Mouse (Mus musculus): Measurements from ENCODE around the gene Trim58. TPM values are rescaled to one million over a fixed set of nuclear protein-coding genes. Genes with fewer than 3 reads are reported as not detected.
A peak's percentile ranks its signal among the peaks of the same experiment; 100 is the strongest.

Trim58 gene
- polyA plus RNA-seq (2015; fragmentation: Nextera tagmentation; extraction: Ambion mirVana), result 0.10 and 0.13 TPM in 2 replicates

GRCm38 (mm10) chr11:58640272-58640867 lies at the start of gene Trim58:
TSS of gene Trim58 (plus strand) at chr11:58640465.
- peaks cover 10% of the 10 kb centered on the region for H3K4me1 ChIP-seq
- H3K36me3 ChIP-seq (replicated peaks), result no peaks in the 10 kb centered on the region
- H3K9me3 ChIP-seq, result no peaks in the 10 kb centered on the region
- H3K9ac ChIP-seq, result peak within 1 kb of the TSS; percentile 50
- H3K27ac ChIP-seq, result no peak within 1 kb of the TSS
- peak within 1 kb of the TSS; percentile 99 for H3K4me2 ChIP-seq
- H3K27me3 ChIP-seq (replicated peaks), result peaks cover 12% of the 10 kb centered on the region; the same call in 1 of the 2 replicates
- peak within 1 kb of the TSS; percentile 47 for H3K4me3 ChIP-seq
- ATAC-seq (replicated peaks), result 0 out of 2 replicates have a peak, but pooled peaks have one; percentile 30
- WGBS, result 2% methylated on average over 34 of the region's 34 CpGs

- H3K9me3 ChIP-seq, result no peaks in the 10 kb centered on the region
- H3K36me3 ChIP-seq (replicated peaks), result no peaks in the 10 kb centered on the region
- no peak within 1 kb of the TSS for H3K4me3 ChIP-seq
- H3K27me3 ChIP-seq (replicated peaks), result no peaks in the 10 kb centered on the region
- no peak for ATAC-seq (replicated peaks)
- WGBS, result 85% methylated on average over 6 of the region's 6 CpGs
- no peak within 1 kb of the TSS for H3K27ac ChIP-seq
- no peak within 1 kb of the TSS for H3K9ac ChIP-seq
- H3K4me2 ChIP-seq, result no peak within 1 kb of the TSS
- H3K4me1 ChIP-seq, result no peaks in the 10 kb centered on the region
Observed at GRCm38 (mm10) chr11:58594814-58595213, 45.5 kb upstream of the Trim58 start, which contains the start of gene Olfr324. TSS of gene Olfr324 (plus strand) at chr11:58595114.

- Histone ChIP-seq H3K9ac (no peak overlapping the region), H3K27me3 (replicated peaks) (no peaks in the 10 kb centered on the region), H3K27ac (no peak overlapping the region), H3K36me3 (replicated peaks) (no peaks in the 10 kb centered on the region), H3K9me3 (no peaks in the 10 kb centered on the region), H3K4me1 (no peaks in the 10 kb centered on the region), H3K4me2 (no peak overlapping the region), H3K4me3 (no peak overlapping the region)
- WGBS, result 87% methylated on average over 13 of the region's 13 CpGs
- no peak for ATAC-seq (replicated peaks)
Observed at GRCm38 (mm10) chr11:58597837-58598236, 42.4 kb upstream of the Trim58 start.

- no peaks in the 10 kb centered on the region for H3K36me3 ChIP-seq (replicated peaks)
- H3K27ac ChIP-seq, result no peak overlapping the region
- no peaks in the 10 kb centered on the region for H3K9me3 ChIP-seq
- H3K4me2 ChIP-seq, result no peak overlapping the region
- H3K4me3 ChIP-seq, result no peak overlapping the region
- H3K9ac ChIP-seq, result no peak overlapping the region
- no peaks in the 10 kb centered on the region for H3K27me3 ChIP-seq (replicated peaks)
- ATAC-seq (replicated peaks), result no peak
- H3K4me1 ChIP-seq, result no peaks in the 10 kb centered on the region
Observed at GRCm38 (mm10) chr11:58602062-58602461, 38.2 kb upstream of the Trim58 start.

GRCm38 (mm10) chr11:58602800-58603560 lies 37.3 kb upstream of the Trim58 start:
- H3K9ac ChIP-seq, result no peak overlapping the region
- no peak overlapping the region for H3K4me2 ChIP-seq
- H3K4me3 ChIP-seq, result no peak overlapping the region
- WGBS, result 82% methylated on average over 6 of the region's 6 CpGs
- no peaks in the 10 kb centered on the region for H3K36me3 ChIP-seq (replicated peaks)
- H3K27me3 ChIP-seq (replicated peaks), result no peaks in the 10 kb centered on the region
- ATAC-seq (replicated peaks), result no peak
- H3K9me3 ChIP-seq, result no peaks in the 10 kb centered on the region
- no peaks in the 10 kb centered on the region for H3K4me1 ChIP-seq
- no peak overlapping the region for H3K27ac ChIP-seq

- no peak for ATAC-seq (replicated peaks)
- no peak overlapping the region for H3K4me2 ChIP-seq
- no peak overlapping the region for H3K27ac ChIP-seq
- no peak overlapping the region for H3K4me3 ChIP-seq
- H3K4me1 ChIP-seq, result no peaks in the 10 kb centered on the region
- 54% methylated on average over 2 of the region's 2 CpGs for WGBS
- H3K9me3 ChIP-seq, result no peaks in the 10 kb centered on the region
- H3K9ac ChIP-seq, result no peak overlapping the region
- H3K36me3 ChIP-seq (replicated peaks), result no peaks in the 10 kb centered on the region
- H3K27me3 ChIP-seq (replicated peaks), result no peaks in the 10 kb centered on the region
Observed at GRCm38 (mm10) chr11:58604688-58605087, 35.6 kb upstream of the Trim58 start.

- Histone ChIP-seq H3K36me3 (replicated peaks) (no peaks in the 10 kb centered on the region), H3K9me3 (no peaks in the 10 kb centered on the region), H3K4me3 (no peak overlapping the region), H3K9ac (no peak overlapping the region), H3K27me3 (replicated peaks) (no peaks in the 10 kb centered on the region), H3K4me2 (no peak overlapping the region), H3K4me1 (no peaks in the 10 kb centered on the region), H3K27ac (no peak overlapping the region)
- no peak for ATAC-seq (replicated peaks)
- WGBS, result 89% methylated on average over 3 of the region's 3 CpGs
Observed at GRCm38 (mm10) chr11:58605228-58605627, 35.0 kb upstream of the Trim58 start.

- no peak overlapping the region for H3K9ac ChIP-seq
- H3K4me2 ChIP-seq, result no peak overlapping the region
- H3K4me1 ChIP-seq, result no peaks in the 10 kb centered on the region
- H3K27me3 ChIP-seq (replicated peaks), result no peaks in the 10 kb centered on the region
- no peak for ATAC-seq (replicated peaks)
- no peak overlapping the region for H3K27ac ChIP-seq
- H3K9me3 ChIP-seq, result no peaks in the 10 kb centered on the region
- no peak overlapping the region for H3K4me3 ChIP-seq
- WGBS, result 91% methylated on average over 12 of the region's 12 CpGs
- no peaks in the 10 kb centered on the region for H3K36me3 ChIP-seq (replicated peaks)
Observed at GRCm38 (mm10) chr11:58606177-58606919, 33.9 kb upstream of the Trim58 start.

GRCm38 (mm10) chr11:58607030-58607429 lies 33.2 kb upstream of the Trim58 start:
- no peaks in the 10 kb centered on the region for H3K4me1 ChIP-seq
- no peak overlapping the region for H3K4me3 ChIP-seq
- H3K9ac ChIP-seq, result no peak overlapping the region
- ATAC-seq (replicated peaks), result no peak
- WGBS, result 89% methylated on average over 6 of the region's 6 CpGs
- no peak overlapping the region for H3K4me2 ChIP-seq
- H3K27ac ChIP-seq, result no peak overlapping the region
- H3K36me3 ChIP-seq (replicated peaks), result no peaks in the 10 kb centered on the region
- H3K27me3 ChIP-seq (replicated peaks), result no peaks in the 10 kb centered on the region
- H3K9me3 ChIP-seq, result no peaks in the 10 kb centered on the region

- no peak overlapping the region for H3K27ac ChIP-seq
- no peak overlapping the region for H3K4me2 ChIP-seq
- H3K9me3 ChIP-seq, result no peaks in the 10 kb centered on the region
- WGBS, result 91% methylated on average over 3 of the region's 3 CpGs
- no peaks in the 10 kb centered on the region for H3K4me1 ChIP-seq
- H3K36me3 ChIP-seq (replicated peaks), result no peaks in the 10 kb centered on the region
- no peak overlapping the region for H3K9ac ChIP-seq
- ATAC-seq (replicated peaks), result no peak
- no peak overlapping the region for H3K4me3 ChIP-seq
- H3K27me3 ChIP-seq (replicated peaks), result no peaks in the 10 kb centered on the region
Observed at GRCm38 (mm10) chr11:58613359-58613758, 26.9 kb upstream of the Trim58 start.

GRCm38 (mm10) chr11:58614526-58614925 lies 25.7 kb upstream of the Trim58 start:
- Histone ChIP-seq H3K9me3 (no peaks in the 10 kb centered on the region), H3K4me3 (no peak overlapping the region), H3K4me2 (no peak overlapping the region), H3K9ac (no peak overlapping the region), H3K36me3 (replicated peaks) (no peaks in the 10 kb centered on the region), H3K27me3 (replicated peaks) (no peaks in the 10 kb centered on the region), H3K27ac (no peak overlapping the region), H3K4me1 (no peaks in the 10 kb centered on the region)
- no peak for ATAC-seq (replicated peaks)

- ATAC-seq (replicated peaks), result no peak
- WGBS, result 93% methylated on average over 4 of the region's 4 CpGs
- Histone ChIP-seq H3K36me3 (replicated peaks) (no peaks in the 10 kb centered on the region), H3K9me3 (no peaks in the 10 kb centered on the region), H3K27me3 (replicated peaks) (no peaks in the 10 kb centered on the region), H3K4me3 (no peak within 1 kb of the TSS), H3K27ac (no peak within 1 kb of the TSS), H3K9ac (no peak within 1 kb of the TSS), H3K4me1 (no peaks in the 10 kb centered on the region), H3K4me2 (no peak within 1 kb of the TSS)
Observed at GRCm38 (mm10) chr11:58615975-58616374, 24.3 kb upstream of the Trim58 start, which contains the start of gene 2210407C18Rik. TSS of gene 2210407C18Rik (minus strand) at chr11:58616075.

All from midbrain, embryonic 15.5 days (tissue).